Mouse (Mus musculus) erythroblast, embryonic 14.5 days (primary cell): Measurements from ENCODE around the gene Stx1a. TPM values are rescaled to one million over a fixed set of nuclear protein-coding genes. Genes with fewer than 3 reads are reported as not detected.
A peak's percentile ranks its signal among the peaks of the same experiment; 100 is the strongest.

Experiments used
- H3K27me3 ChIP-seq: 2 replicates; pipeline ENCODE4 v1.6.1; 2012; ENCODE audit warnings: inconsistent platforms; ENCODE audit not compliant: control insufficient read depth
- H3K36me3 ChIP-seq: 2 replicates; pipeline ENCODE4 v1.6.1; 2012; ENCODE audit warnings: mild to moderate bottlenecking, inconsistent platforms; ENCODE audit not compliant: control insufficient read depth
- H3K4me1 ChIP-seq: 2 replicates; pipeline ENCODE4 v1.6.1; 2012; ENCODE audit warnings: inconsistent platforms; ENCODE audit not compliant: control insufficient read depth
- H3K4me3 ChIP-seq: replicated peaks from 2 replicates; pipeline ENCODE3; 2012; ENCODE audit warnings: moderate library complexity, mild to moderate bottlenecking, inconsistent platforms
- H3K9me3 ChIP-seq: 2 replicates; pipeline ENCODE4 v1.6.1; 2012; ENCODE audit warnings: low read length, inconsistent platforms, mixed read lengths; ENCODE audit not compliant: control insufficient read depth
- GATA1 ChIP-seq: IDR thresholded peaks from 2 replicates; pipeline ENCODE4 v1.6.1; 2012; ENCODE audit warnings: low read length, inconsistent platforms, mixed read lengths
- TAL1 ChIP-seq: IDR thresholded peaks from 3 replicates; pipeline ENCODE4 v1.6.1; 2012; ENCODE audit warnings: low read length, inconsistent platforms, mixed read lengths
- polyA plus RNA-seq: library from polyadenylated mRNA; stranded (reverse); fragments of >175 nt; gene quantifications from 2 replicates; pipeline ENCODE4 v1.2.3, GENCODE M21; 2012

Gene Stx1a
- polyA plus RNA-seq, 1 experiment = 0.05 TPM

DNA sequence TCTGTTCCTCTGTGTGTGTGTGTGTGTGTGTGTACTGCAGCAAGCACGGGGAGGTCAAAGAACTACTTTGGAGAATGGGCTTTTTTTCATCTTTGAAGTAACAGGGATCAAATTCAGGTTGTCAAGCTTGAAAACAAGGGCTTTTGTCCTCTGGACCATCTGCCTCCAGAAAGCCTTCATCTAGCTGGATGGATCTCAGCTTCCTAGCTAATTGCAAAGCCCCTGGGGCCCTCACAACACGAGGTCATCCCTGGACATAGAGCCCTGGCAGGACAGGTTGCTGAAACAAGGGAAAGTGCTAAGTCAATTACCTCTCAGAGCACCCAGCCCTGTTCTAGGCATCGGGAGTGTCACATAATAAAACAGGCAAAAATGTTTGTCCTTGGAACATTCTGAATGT is 39.5 kb upstream of the Stx1a start:
- H3K27me3 ChIP-seq = peaks cover 53% of the 10 kb centered on the region
- no peaks in the 10 kb centered on the region for H3K36me3 ChIP-seq
- no peak for TF ChIP-seq TAL1
- TF ChIP-seq GATA1 = no peak
- no peak overlapping the region for H3K4me3 ChIP-seq
- peaks cover 9% of the 10 kb centered on the region; the same call in 1 of the 2 replicates for H3K9me3 ChIP-seq
- peaks cover 19% of the 10 kb centered on the region for H3K4me1 ChIP-seq

DNA sequence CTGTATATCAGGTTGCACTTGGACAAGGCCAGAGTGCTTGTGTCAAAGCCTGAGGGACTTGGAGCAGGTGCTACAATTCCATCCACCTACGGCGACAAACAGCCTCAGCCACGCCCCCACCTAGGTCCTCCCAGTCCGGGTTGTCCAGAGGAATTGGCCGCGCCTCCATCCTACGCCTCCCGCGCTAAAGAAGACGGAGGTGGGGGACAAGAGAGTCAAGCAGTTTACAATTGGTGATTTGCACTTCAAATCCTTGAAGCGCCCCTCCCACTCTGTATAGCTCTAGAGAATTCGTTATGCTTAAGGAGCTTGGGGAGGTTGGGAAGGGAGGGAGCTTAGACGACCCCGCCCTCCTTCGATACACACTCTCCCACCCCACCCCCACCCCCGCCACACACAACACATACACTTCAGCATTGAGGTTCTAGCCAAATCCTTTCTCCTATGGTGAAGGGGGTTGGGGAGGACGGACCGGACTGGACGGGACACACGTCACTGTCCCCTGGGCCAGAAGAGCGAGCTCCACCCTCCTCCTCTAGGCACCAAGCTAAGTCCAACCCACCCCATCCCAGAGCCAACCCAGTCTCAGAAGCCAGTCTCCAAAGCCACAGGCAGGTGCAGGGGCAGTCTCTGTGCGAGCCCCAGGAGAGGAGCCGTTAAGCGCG is 37.5 kb upstream of the Stx1a start, which contains the start of gene Cldn3:
Cldn3 (plus strand) TSS at position 582 of the 665 bp plus-strand sequence.
- Histone ChIP-seq H3K4me1 (peaks cover 13% of the 10 kb centered on the region), H3K9me3 (peaks cover 9% of the 10 kb centered on the region; the same call in 1 of the 2 replicates), H3K36me3 (no peaks in the 10 kb centered on the region), H3K27me3 (peaks cover 70% of the 10 kb centered on the region), H3K4me3 (no peak within 1 kb of the TSS)
- TF ChIP-seq GATA1 (no peak), TAL1 (no peak)

DNA sequence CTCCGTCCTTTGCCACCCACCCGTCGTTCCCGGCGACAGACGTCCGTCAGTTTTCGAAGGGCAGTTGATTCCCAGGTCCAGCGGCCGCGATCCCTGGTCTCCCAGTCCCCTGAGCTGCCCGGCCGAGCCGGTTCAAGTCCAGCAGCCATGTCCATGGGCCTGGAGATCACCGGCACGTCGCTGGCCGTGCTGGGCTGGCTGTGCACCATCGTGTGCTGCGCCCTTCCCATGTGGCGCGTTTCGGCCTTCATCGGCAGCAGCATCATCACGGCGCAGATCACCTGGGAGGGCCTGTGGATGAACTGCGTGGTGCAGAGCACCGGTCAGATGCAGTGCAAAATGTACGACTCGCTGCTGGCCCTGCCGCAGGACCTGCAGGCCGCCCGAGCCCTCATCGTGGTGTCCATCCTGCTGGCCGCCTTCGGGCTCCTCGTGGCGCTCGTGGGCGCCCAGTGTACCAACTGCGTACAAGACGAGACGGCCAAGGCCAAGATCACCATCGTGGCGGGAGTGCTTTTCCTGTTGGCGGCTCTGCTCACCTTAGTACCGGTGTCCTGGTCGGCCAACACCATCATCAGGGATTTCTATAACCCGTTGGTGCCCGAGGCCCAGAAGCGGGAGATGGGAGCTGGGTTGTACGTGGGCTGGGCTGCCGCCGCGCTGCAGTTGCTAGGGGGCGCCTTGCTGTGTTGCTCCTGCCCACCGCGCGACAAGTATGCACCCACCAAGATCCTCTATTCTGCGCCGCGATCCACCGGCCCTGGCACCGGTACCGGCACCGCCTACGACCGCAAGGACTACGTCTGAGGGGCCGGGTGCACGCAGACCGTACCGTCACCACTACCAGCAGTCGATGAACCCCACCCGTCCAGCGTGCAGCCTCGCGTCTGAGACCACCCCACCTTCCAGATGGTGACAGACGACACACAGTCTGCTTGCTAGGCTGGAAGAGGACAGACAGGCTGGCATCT is 36.7 kb upstream of the Stx1a start:
- H3K4me1 ChIP-seq = peaks cover 13% of the 10 kb centered on the region
- H3K27me3 ChIP-seq = peaks cover 71% of the 10 kb centered on the region
- H3K36me3 ChIP-seq = no peaks in the 10 kb centered on the region
- no peak overlapping the region for H3K4me3 ChIP-seq
- peaks cover 9% of the 10 kb centered on the region; the same call in 1 of the 2 replicates for H3K9me3 ChIP-seq
- no peak for TF ChIP-seq TAL1
- no peak for TF ChIP-seq GATA1

- Histone ChIP-seq H3K4me1 (peaks cover 13% of the 10 kb centered on the region), H3K27me3 (peaks cover 64% of the 10 kb centered on the region), H3K9me3 (peaks cover 9% of the 10 kb centered on the region; the same call in 1 of the 2 replicates), H3K36me3 (no peaks in the 10 kb centered on the region), H3K4me3 (no peak overlapping the region)
- TF ChIP-seq TAL1 = no peak
- TF ChIP-seq GATA1 = no peak
Measured at GRCm38 (mm10) chr5:134989166-134989565, 34.1 kb upstream of the Stx1a start.

DNA sequence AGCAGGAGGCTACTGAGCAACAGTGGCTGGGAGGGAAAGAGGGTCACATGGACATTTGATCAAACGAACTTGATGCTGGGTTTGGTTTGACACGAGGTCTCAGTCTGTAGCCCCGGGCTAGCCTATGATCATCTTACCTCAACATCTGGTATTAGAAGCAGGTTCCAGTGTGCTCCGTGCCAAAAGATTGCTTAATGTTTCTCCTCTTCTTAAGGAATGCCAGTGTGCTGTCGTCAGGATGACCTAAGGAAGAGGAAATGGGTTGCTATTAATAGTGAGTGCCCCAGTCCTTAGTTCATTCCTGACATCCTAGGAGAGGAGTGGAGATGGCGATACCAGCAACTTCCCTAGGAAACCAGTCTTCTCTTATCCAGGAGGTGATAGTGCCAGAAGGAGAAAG is 33.5 kb upstream of the Stx1a start:
- peaks cover 13% of the 10 kb centered on the region for H3K4me1 ChIP-seq
- TF ChIP-seq GATA1 = no peak
- TF ChIP-seq TAL1 = no peak
- peaks cover 59% of the 10 kb centered on the region for H3K27me3 ChIP-seq
- H3K4me3 ChIP-seq = no peak overlapping the region
- H3K36me3 ChIP-seq = no peaks in the 10 kb centered on the region
- peaks cover 9% of the 10 kb centered on the region; the same call in 1 of the 2 replicates for H3K9me3 ChIP-seq

GRCm38 (mm10) chr5:134992566-134992965 is 30.7 kb upstream of the Stx1a start:
- TF ChIP-seq TAL1 (no peak), GATA1 (no peak)

DNA sequence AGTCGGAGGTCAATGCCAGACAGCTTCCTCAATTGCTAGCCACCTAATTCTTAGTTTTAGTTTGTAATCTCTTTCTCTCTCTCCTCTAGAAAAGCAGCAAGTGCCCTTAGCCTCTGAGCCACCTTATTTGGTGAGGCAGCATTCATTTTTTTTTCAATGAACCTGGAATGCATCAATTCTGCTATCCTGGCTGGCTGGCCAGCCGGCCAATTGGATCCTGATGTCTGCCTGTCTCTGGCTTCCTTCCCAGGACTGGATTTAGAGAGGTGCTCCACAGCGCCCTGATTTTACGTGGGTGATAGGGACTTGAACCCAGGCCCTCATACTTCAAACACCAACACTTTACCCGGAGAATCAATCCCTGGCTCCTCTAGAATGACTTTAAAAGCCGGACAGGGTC is 24.9 kb upstream of the Stx1a start:
- Histone ChIP-seq H3K9me3 (no peaks in the 10 kb centered on the region), H3K4me1 (peaks cover 2% of the 10 kb centered on the region), H3K4me3 (no peak overlapping the region), H3K36me3 (no peaks in the 10 kb centered on the region), H3K27me3 (peaks cover 15% of the 10 kb centered on the region)
- TF ChIP-seq TAL1 = no peak
- TF ChIP-seq GATA1 = no peak

More at GRCm38 (mm10) chr5:134992566-134992965, 30.7 kb upstream of the Stx1a start:
- no peaks in the 10 kb centered on the region for H3K9me3 ChIP-seq
- no peaks in the 10 kb centered on the region for H3K36me3 ChIP-seq
- H3K27me3 ChIP-seq = peaks cover 31% of the 10 kb centered on the region
- H3K4me1 ChIP-seq = no peaks in the 10 kb centered on the region
- H3K4me3 ChIP-seq = no peak overlapping the region

GRCm38 (mm10) chr5:134999797-135000196 is 23.5 kb upstream of the Stx1a start:
- no peaks in the 10 kb centered on the region for H3K36me3 ChIP-seq
- 0 out of 3 replicates have a peak, but pooled peaks have one; percentile 6 for TF ChIP-seq TAL1
- no peak for TF ChIP-seq GATA1

GRCm38 (mm10) chr5:135000751-135001150 is 22.5 kb upstream of the Stx1a start:
- no peaks in the 10 kb centered on the region for H3K9me3 ChIP-seq
- peaks cover 2% of the 10 kb centered on the region for H3K4me1 ChIP-seq
- H3K36me3 ChIP-seq = no peaks in the 10 kb centered on the region
- H3K4me3 ChIP-seq = no peak overlapping the region
- H3K27me3 ChIP-seq = peaks cover 24% of the 10 kb centered on the region
- TF ChIP-seq GATA1 (no peak), TAL1 (no peak)

More at GRCm38 (mm10) chr5:134999797-135000196, 23.5 kb upstream of the Stx1a start:
- H3K9me3 ChIP-seq = no peaks in the 10 kb centered on the region
- H3K27me3 ChIP-seq = peaks cover 16% of the 10 kb centered on the region
- no peak overlapping the region for H3K4me3 ChIP-seq
- peaks cover 2% of the 10 kb centered on the region for H3K4me1 ChIP-seq
